Mouse (Mus musculus): ENCODE data around the gene Micu1.

Micu1 gene

DNA sequence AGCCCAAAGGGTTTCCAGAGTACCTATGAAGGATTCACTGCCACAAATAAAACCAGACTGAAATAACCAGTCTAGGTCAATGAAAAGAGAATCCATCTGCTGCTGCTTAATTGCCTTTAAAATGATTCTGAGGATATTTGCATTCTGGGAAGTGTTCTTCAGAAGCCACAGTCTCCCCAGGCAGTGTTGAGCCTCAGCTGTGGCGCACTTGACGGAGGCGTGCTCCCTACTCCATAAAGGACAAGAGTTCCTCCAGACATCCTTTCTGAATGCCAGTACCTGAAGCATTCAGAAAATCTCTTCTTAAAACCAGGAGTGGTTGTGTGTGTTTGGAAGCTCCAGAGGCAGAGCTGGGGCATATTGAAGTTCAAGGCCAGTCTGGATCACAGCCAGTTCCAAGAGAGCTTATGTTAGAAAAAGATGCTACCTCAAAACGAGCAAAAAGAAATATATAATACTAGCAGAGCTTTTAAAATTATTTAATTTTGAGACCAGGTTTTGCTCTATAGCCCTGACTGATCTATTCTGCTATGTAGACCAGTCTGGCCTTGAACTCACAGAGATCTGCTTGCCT is 75.9 kb downstream of the Micu1 start:
- no peak for DNase-seq

GRCm38 (mm10) chr10:59780698-59781097 is 78.4 kb downstream of the Micu1 start:
- DNase-seq = no peak

DNA sequence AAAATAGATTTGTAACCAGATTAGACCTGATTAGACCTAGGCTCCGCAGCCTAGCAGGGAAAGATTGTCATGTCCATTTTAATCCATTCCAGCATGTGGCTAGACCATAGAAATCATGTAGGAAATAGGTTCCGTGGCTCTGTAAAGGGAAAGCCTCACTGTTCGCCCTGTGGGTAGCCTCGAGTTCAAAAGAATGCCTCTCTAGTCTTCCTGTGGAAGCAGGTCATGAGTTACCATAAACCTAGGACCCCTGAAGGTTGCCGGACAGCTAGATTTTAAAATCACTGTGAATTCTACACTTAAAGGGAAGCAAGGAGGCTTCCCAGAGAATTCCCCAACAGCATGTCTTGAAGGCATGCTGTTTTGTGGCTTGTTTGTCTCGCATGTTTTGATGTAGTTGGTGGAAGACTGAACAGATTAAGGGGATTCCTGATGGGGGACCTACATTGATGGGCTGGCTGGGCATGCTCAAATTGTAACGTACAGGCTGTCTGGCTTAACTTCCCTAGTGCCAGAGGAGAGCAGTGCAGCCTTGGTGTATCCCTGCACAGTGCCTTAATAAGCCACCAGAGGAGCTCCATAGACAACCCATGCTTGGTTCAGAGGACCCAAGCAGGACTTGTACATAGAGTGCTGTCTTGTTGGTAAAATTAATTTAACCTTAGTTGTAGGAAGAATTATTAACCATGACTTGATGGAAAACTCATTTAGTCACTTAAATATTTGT is 79.1 kb downstream of the Micu1 start:
- DNase-seq = no peak

DNA sequence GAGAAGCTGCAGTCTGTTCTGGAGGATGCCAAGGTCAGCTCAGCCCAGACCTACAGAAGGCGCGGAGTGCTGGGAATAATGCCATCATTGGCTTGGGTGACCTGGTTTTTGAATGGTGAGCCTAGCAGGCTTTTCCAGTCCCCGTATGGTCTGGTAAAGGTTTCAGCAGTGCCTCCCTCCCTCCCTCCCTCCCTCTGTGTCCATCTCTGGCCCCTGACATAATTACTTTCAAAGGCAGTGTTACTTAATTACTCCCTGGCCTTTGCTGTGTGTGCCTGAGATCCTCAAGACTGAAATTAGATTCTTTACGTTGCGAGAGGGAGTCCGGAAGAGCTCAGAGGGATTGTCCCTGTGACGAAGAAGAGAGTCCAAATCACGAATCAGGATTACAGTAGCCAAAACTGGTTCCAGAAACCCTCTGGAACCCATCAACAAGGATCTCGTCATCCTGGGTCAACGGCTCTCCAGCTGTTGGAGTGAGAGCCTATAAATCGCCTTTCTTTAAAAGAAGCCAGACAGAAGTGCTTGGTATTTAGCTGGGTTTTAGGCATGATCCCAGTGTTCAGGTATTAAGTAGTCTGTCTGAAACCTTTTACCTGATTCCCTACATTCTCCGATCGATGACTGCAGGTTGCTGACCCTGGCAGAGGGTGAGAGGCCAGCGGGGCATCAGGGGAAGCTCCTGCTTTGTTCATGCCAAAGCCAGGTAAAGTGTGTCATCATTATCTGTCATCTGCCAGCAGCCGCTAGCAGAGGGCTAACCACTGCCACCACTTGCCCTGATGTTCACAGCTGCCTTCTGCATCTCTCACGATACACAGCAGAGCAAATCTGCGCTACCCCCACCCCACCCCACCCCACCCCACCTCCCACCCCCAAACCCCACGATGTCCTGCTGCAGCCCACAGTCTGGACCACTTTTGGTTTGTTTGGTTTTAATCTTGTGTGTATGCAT is 82.7 kb downstream of the Micu1 start:
- DNase-seq = peak; percentile 82 to 88

GRCm38 (mm10) chr10:59786289-59786688 is 84.0 kb downstream of the Micu1 start:
- peak in 1 of 2 experiments; percentile 21 for DNase-seq

DNA sequence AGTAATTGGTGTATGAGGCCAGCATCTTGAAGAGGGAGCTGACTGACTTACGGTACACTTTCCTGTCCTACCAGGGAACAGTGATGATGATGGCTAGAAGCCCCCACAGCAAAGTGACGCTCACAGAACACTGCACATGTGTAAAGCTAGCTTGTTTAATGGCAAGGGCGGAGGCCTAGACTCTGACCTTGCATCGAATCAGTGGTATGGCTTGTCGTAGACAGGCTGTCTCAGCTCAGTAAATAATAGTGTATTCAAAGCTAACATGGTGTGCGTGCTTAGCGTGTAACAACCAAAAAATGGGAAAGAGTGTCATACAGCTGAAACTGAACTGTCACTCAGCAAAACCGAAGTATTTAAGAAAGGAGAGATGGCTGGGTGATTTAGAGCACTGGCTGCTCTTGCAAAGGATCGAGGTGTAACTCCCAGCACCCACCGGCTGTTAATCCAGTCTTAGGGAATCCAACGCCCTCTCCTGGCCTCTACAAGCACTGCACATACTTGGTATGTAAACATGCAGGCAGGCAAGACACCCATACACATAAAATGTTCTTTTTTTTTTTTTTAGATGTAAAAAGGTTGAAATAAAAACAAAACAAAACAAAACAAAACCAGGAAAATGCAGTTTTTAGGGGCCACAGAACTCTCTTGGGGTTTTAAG is 85.0 kb downstream of the Micu1 start:
- DNase-seq = no peak

DNA sequence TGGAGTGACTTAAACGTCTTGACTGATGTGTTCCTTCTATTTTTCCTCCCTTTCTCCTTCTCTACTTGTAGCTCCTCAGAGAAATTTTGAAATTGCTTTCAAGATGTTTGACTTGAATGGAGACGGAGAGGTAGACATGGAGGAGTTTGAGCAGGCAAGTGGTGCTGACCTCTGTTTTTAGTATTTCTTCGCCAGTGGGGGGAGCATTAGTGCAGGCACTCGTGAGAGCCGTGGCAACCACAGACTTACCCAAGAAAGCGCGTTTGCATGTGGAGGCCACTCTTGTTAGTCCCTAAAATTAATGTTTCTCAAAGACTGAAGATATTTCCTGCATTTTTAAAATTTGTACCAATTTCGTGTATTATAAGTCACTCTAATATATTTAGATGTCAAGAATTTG is 85.6 kb downstream of the Micu1 start:
- DNase-seq = no peak

DNA sequence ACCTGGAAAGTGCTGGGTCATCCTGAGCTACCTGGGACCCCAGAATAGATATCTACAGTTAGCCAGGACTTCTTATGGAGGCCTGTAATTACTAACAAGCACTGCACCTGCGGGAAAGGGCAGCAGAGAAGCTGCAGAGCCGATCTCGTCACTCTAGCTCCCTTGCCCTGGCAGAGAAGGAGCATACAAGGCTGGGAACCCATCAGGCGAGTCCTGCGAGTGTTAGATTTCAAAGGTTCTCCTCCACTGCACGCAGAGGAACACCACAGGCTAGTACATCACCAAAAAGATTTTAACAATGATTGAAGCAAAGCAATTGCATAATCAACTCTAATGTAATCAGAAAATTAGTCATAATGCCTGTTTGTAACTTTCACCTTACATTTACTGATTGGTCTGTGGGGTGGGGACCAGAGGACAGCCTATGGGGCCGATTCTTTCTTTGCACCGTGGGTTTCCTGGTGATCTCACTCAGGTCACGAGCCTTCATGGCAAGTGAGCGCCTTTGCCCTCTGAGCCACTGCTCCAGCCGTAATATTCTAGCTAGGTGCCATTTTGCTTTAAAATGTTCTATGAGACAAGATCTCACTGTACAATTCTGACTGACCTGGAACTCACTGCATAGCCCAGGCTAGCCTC is 88.1 kb downstream of the Micu1 start:
- DNase-seq = no peak

DNA sequence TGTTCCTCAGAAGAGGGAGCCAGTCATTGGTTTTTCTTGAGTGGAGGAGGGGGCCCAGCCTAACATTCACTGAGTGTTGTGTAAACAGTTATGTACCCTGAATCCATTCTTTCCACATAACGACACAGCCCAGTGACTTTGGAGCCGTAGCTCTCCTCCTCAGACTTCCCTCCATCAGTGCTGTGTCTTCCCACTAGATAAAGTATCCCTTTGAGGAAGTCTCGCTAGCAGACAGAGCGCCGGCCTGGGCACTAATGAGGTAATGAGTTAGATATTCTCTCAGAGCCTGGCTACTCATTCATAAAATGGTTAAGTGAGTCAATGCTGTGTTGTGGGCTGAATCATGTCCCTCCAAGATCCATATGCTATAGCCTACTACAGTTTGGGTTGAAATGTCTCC is 89.6 kb downstream of the Micu1 start:
- DNase-seq = no peak

DNA sequence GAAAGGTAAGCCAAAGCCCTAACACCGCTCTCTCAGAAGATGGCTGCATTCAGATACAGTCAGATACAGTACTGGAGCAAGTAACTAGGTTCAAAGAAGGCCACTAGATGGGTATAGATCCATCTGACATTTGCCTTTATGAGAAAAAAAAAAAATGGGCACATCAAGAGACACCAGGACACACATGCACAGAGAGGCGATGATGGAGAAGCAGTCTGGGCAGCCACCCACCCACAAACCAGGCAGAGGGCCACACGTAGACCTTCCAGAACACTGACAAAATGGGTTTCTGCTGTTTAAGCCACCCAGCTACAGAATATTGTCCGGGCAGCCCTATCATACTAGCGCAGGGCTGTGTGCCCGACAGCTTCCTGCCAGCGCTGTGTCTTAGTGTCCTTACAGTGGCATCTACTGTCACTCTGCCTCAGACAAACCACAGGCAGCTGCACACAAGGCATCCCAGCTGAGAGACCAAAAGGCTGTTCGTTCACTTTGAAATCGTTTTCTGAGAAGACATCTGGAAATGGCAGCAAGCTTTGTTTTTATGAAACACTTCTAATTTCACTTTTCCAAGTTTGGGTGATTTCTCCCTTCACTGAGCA is 90.4 kb downstream of the Micu1 start:
- no peak for DNase-seq

GRCm38 (mm10) chr10:59793454-59793853 is 91.2 kb downstream of the Micu1 start:
- no peak for DNase-seq

DNA sequence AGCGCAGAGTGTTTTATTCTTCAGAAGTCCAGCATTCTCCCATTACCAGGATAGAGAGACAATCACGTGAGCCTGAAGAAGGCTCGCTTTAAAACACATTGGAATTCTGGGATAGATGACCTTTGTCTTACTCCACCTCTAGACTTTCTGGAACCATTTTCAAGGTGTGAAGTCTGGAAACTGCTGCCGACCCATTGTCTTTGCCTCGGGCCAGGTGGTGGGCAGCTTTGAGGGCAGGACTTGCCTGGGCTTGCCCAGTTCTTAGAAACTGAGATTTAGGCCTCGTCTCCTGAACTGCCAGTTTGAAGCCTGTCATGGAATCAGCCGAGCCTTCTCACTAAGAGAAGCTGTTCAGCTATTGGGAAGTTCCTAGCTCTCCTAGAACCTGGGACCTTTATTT is 92.8 kb downstream of the Micu1 start:
- DNase-seq = no peak

- no peak for DNase-seq
Measured at GRCm38 (mm10) chr10:59795902-59796301, 93.6 kb downstream of the Micu1 start.

- DNase-seq = no peak
Measured at GRCm38 (mm10) chr10:59798371-59798770, 96.1 kb downstream of the Micu1 start.

GRCm38 (mm10) chr10:59799303-59800044 is 97.2 kb downstream of the Micu1 start:
- no peak for DNase-seq

DNA sequence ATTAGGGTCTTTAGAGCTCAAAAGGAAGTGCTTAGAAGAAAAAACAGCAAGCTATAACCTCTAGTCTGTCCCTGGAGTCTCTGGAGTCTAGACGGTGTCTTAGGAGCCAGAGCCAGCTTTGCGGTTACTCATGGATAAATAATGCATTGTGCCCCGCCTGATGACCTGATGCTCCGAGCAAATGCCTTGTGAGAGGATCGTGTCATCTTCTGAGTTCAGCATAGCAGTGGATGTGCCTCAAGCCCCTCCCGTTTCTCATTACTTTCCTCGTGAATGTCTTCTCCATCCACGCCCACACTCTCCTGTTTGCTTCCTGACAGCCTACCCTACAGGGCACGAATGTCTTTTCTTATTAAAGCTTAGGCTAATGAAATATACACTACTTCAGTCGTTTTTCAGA is 97.9 kb downstream of the Micu1 start:
- no peak for DNase-seq

DNA sequence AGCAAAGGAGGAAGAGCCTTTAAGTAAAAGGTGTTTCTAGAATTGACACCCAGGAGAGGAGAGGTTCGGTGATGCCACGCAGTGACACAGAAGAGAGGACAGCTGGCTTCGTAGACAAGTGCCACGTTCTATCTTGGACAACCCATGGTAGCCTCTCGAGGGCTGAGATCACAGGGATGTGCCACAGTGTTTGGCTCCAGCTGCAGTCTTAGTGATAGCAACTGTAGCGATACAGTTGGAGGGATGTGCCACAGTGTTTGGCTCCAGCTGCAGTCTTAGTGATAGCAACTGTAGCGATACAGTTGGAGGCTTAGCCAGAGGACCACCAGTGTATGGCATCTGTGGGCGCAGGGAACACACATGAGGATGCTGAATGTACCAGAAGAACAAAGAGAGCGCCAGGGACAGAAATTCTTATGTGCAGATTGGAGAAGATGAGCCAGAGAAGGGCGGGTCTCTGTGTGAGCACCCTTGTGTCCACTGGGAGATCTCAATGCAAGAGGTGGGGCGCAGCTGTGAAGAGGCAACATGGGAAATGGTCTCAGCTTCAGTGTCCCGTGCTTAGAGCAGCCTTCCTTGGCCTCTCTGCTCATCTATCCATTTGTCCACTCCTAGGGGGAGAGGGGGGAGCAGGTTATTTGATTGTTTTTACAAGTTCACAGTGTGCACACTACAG is 98.7 kb downstream of the Micu1 start:
- DNase-seq = no peak

DNA sequence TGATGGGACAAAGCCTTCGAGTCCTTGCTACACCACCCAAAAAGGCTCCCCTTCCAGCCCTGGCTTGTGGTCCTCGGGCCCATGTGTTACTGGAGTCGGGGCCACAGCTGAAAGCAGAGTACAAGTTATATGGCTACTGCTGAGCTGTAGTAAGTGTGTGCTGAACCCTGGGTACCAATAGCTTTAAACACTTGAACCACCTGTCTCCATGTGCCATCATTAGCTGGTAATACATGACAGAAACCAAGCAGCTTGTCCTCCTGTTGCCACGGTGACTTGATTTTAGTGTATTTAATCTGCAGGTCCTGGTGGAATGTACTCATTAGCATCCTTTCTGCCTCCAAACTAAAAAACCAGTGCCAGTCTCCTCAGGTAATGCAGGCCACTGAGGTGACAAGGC is 106.4 kb downstream of the Micu1 start:
- DNase-seq = no peak

DNA sequence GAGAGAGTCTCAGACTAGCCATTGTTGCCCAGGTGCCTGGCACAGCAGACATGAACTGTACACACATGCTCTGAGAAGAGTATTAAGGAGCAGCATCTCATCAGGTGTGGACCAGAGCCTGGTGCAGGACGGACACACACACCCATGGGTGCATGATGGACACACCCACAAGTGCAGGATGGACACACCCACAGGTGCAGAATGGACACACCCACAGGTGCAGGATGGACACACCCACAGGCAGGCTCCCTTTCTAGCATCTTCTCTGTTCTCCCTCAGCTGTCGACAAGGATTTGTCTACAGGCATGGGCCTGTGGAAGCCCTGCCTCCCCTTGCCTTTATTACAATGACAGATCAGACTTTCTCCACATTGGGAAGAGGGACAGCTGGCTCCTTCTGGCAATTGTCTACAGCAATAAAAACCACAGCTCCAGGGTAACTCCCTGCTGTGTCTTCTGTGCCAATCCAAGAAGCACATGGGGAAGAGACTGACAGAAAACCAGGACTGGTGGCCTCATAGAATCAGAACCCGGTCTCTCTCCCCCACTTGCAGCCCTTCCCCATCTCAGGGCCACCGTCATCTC is 107.8 kb downstream of the Micu1 start:
- peak in 1 of 2 experiments; percentile 34 for DNase-seq

DNA sequence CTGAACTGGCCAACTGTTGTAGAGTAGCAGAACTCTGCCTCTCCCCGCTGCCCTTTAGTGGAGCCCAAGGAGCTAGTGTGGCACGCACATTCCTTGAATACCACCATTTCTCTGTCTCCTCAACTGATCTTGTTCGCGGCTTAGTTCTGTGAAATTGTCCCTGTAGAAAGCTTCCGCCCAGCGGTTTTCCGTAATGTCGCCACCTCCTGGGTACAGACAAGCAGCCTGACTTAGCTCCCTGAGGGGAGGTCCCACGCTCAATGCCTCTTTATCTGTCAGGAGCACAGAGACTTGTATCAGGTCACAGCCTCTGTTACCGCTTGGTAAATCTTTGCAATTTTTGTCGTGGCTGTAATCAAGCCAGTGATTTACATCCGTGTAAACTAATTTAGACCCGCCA is 110.7 kb downstream of the Micu1 start:
- DNase-seq = no peak

DNA sequence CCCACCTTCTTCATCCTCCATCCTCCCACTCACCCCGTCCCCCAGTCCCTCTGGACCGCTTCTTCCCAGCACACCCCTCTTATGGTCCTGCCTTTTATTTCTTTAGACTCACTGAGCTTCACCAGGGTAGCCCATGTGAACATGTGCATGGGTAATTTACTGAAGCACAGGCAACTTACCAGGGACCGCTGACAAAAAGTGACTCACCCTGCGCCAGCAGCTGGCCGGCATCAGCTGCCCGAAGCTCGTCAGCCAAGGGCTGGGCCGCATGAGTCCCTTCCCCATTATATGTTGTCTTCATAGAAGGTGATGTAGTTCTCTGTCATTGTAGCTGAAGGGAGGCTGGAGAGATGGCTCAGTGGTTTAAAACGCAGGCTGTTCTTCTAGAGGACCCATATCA is 111.5 kb downstream of the Micu1 start:
- DNase-seq = no peak

Data from cerebellum, adult 18-20 months (tissue).